Mouse (Mus musculus) thymus, postnatal 25 days (tissue): Measurements from ENCODE around the gene Cd40.

Experiments
- DNase-seq: peaks from one replicate; pipeline ENCODE4 v3.0.0; 2022

Cd40 gene

DNA sequence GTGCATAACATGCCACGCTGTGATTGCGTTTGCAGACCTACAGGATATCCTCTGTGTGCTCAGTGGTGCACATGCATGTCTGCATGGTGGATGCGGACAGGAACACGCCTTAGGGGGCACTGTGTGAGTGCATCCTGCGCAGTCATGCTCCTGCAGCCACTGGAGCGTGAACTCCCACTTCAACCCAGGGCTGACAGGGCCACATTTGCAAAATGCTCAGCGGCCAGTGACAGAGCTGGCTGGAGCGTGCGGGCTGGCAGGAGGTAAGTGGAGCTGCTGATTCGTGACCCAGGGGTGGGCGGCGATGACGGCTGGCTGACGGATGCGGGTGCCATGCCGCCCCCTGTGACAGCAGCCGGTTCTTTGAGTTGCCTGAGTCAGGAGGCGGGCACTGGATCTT is 51.2 kb downstream of the Cd40 start:
- DNase-seq, result no peak

DNA sequence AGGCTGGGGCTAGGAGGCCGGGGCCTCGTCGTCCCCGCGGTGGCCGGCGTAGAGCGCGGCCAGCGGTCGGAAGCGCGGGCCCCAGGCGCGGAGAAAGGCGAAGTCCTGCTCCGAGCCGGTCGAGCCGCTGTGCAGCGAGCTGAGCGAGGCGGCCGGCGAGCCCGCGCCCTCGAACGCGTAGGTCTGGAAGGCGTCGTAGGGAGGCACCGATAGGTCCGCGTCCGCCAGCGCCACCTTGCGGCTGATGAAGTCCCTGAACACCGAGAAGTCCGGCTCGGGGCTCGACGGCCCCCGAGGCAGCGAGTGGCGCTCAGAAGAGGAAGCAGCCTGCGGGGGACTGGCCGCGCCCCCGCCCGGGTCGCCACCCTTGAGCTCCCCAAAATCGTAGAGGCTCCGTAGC is 56.7 kb downstream of the Cd40 start:
- peak; percentile 79 for DNase-seq

DNA sequence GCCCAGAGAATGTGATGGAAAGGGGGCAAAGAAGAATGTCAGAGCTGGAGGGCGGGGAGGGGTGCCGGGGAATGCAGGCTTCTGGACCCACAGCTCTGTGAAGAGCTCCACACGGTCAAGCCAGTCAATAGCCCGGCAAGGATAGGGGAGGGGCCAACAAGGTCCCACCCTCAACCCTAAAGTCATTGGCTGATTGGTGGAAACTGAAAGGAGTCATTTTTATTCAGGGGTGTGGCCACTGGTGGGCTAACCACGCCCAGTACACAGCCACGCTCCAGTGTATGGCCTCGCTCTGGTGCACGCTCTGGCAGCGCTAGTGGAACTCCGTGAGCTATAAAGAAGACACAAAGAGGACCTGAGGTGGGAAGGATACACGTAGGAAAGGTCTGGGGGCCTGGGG is 58.3 kb downstream of the Cd40 start:
- DNase-seq, result no peak

DNA sequence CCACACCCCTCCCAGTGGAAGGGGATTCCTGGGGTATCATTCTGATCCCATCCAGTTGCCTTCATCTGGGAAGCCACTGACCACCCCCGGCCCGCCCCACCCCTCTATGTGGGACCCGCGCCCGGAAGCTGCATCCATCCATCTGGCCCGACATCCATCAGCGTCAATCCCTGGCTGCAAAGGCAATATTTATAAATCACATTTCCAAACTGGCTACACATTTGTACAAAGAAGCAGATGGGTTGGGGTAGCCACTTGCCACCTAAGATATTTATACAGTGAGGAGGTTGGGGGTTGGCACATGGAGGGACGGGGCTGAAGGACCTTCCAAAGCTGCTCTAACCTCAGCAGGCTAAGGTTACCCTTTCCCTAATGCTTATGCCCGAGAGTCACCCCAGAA is 65.3 kb downstream of the Cd40 start:
- no peak for DNase-seq

DNA sequence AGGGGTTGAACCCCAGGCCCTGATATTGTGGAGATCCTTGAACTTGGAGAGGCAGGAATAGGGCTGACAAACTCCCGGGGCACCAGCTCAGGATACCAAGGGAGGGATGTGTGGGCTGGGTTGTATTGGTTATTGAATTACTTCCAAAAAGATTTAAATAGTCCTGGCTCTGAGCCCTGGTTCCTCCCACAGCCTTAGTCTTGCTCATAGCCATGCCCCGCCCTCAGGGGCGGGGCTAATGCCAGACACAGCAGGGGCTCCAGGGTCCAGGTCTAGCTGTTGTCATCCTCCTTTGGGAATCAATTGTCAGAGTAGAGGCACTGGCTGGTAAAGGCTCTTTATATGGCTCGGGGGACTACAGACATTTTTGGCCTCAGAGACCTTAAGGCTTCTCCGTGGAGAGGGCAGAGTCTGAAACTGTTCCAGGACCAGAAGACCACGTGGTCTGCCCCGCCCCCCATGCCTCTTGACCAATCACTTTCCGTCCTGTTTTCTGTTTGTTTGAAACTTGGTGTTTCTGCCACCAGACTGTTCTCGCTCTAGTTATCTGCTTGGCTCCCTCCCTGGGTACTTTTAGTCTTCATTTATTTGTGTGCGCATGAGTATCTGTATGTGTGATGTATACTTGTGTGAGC is 65.9 kb downstream of the Cd40 start:
- DNase-seq, result no peak
